Mouse (Mus musculus) c-Kit-positive CD71-negative TER-119-negative erythroid progenitor cells, embryonic 14.5 days (primary cell): ENCODE measurements around the gene Rnase1.
"Not testable (repeated sequence)": the region's sequence is repeated elsewhere in the genome, so short reads cannot be mapped to it uniquely, and the experiment has no call there.

ENCODE experiments used
- DNase-seq: peaks from one replicate; pipeline ENCODE4 v3.0.0-alpha.2; 2013; ENCODE audit warnings: low read depth

The Rnase1 gene

DNA sequence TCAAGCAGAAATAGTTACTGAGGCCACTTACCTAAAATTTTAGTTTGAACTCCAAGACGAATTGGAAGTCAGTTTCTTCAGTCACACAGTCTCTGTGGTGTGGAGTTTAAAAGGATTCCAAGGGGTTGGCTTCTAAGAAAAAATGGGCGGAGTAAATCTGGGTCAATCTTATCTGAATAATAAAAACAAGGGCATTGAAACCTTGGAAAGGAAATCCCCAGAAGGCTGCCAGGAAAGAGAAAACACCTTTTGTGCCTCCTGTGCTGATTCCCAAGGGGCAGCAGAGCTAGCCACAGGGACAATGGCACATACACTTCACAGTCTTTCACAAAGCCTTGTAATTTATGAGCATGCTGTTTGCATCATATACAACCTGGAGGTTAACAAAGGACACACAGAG is at the start of gene Rnase1:
Gene Rnase1 (minus strand): TSS at position 101 of the 400 bp plus-strand sequence.
- DNase-seq = no peak

DNA sequence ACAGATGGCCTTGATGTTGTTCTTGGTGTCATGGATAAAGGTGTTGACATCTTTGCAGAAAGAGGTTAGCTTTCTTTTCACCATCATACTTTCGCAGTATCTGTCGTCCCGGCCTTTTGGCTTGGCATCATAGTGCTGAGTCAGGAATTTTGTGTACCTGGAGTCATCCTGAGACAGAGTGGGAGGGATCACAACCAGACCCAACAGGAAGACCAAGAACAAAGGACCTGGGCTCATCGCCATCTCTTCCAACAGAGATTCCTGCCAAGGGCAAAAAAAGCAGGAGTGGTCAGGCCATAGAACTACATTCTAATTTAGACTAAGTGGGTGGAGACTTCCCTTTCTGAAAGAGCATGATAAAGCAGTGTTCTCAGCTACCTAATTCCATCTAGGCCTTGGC is 49.1 kb upstream of the Rnase1 start:
- no peak for DNase-seq

GRCm38 (mm10) chr14:51181051-51181450 is 34.5 kb upstream of the Rnase1 start:
- not testable (repeated sequence) for DNase-seq

GRCm38 (mm10) chr14:51173843-51174242 is 27.3 kb upstream of the Rnase1 start:
- DNase-seq = no peak

GRCm38 (mm10) chr14:51172947-51173346 is 26.4 kb upstream of the Rnase1 start:
- not testable (repeated sequence) for DNase-seq

DNA sequence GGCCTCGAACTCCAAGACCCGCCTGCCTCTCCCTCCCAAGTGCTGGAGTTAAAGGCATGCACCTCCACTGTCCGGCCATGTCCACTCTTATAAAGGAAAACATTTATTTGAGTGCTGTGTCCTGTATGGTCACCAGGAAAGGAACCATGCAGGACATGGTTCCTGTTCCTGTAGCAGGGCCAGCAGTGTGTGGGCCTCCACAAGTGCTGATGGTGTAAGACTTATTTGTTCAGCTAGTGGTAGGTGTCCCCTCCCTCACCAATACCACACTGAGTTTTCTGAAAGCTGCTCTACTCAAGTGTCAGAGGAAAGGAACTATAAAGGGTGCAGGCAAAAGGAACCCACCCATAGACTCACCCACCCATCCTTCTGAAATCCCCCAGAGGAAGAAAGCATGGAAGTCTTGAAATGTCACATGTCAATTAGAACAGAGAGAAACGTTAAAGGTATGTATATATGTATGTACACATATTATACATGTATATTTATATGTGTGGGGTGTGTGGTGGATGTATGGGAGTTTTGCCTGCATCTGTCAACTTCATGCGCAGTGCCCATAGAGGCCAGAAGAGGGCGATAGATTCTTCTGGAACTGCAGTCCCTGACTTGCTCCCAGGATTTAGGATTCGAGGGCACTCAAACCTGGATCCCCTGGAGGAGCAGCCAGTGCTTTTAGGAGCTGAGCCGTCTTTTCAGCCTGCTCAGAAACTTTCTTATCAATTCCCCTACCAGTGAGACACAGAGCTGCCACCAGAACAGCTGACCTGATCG is 25.7 kb upstream of the Rnase1 start:
- not testable (repeated sequence) for DNase-seq

- no peak for DNase-seq
Observed at GRCm38 (mm10) chr14:51166068-51166467, 19.5 kb upstream of the Rnase1 start.

DNA sequence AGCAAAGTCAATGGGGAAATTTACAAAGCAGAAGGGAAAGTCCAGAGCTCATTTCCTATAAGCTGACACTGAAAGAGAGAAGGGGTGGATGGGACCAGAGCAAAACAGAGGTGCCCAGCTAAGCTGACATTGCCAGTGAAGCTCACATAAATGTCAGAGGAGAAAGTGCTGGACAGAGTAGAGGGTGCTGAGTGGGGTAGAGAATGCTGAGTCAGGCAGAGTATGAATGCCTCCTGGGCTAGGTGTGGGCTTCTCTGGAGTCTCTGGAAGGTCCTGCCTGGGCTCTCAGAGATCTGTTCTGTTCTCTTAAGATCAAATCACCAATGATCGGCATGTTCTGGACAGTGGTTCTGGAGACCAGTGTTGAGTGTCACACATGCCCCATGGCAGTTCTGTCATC is 18.9 kb upstream of the Rnase1 start:
- no peak for DNase-seq

DNA sequence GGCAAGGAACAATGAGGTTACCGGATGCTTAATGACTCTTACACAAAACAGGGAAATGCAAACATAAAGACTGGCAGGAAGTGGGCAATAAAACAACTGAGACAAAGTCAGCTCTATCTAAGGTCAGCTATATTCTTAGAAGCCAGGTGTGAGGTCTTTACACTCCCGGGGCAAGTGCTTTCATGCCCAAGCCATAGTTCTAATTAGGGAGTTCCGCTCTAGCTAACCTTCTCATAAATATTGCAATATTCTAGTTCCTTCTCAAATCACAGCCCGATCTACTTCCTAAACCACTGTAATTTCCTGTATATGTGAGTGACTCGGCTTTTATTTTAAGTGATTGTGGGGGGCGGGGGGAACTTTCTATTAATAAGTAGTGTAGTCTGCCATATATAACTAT is 16.7 kb upstream of the Rnase1 start:
- not testable (repeated sequence) for DNase-seq

GRCm38 (mm10) chr14:51161976-51162375 is 15.4 kb upstream of the Rnase1 start, which contains the start of gene Rnase2b:
Gene Rnase2b (plus strand): TSS chr14:51162260.
- DNase-seq = not testable (repeated sequence)

DNA sequence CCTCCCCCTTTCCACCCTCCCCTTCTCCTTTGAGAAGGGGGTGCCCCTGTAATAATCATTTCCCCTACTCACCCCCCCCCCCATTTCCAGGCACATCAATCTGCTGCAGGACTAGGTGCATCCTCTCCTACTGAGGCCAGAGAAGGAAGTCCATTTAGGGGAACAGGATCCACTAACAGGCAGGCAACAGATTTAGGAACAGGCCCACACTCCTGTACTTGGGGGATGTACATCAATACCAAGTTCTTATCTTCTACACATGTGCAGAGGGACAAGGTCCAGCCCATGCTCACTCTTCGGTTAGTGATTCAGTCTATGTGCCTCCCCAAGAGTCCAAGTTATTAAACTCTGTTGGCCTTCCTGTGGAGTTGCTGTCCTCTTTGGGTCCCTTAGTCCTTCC is 10.5 kb upstream of the Rnase1 start:
- no peak for DNase-seq

GRCm38 (mm10) chr14:51156736-51157068 is 10.1 kb upstream of the Rnase1 start:
- DNase-seq = no peak

- no peak for DNase-seq
Observed at GRCm38 (mm10) chr14:51156056-51156735, 9.6 kb upstream of the Rnase1 start.

GRCm38 (mm10) chr14:51152249-51152870 is 5.8 kb upstream of the Rnase1 start:
- no peak for DNase-seq

GRCm38 (mm10) chr14:51150206-51150831 is 3.7 kb upstream of the Rnase1 start:
- DNase-seq = no peak

DNA sequence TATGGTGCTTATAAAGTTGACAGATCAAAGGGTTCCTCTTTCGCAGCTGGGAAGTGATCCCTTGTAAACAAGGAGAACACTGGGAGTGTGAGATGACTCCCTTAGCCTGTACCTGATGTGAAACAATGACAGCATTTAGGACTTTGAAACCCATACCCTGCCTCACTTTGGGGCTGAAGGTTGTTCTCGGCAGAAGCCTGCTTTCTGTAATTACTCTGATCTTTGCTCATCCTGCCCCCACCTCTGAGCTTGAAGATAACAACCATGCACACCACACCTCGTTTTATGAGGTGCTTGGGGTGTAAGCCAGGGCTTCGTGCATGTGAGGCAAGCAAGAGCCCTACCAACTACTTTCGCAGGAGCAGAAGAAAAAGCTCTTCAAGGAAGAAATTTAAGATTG is 2.6 kb upstream of the Rnase1 start:
- DNase-seq = no peak

GRCm38 (mm10) chr14:51148006-51148405 is 1.4 kb upstream of the Rnase1 start:
- no peak for DNase-seq

DNA sequence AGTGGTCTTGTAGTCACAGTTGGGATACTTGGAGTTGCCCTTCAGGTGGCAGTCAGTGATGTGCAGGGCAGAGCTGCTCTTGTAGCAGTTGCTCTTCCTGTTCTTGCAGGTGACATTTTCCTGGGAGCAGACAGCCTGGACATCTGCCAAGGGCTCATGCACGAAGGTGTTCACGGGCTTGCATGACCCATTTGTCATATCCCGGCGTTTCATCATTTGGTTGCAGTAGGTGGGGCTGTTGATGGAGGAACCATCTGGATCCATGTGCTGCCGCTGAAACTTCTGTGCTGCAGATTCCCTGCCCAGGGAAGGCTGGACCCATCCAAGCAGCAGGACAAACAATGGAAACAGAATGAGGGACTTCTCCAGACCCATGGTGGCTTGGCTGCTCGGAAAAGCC is 1.1 kb downstream of the Rnase1 start:
- DNase-seq = no peak

GRCm38 (mm10) chr14:51144451-51144850 is 2.1 kb downstream of the Rnase1 start:
- no peak for DNase-seq

GRCm38 (mm10) chr14:51143937-51144336 is 2.6 kb downstream of the Rnase1 start:
- DNase-seq = no peak

DNA sequence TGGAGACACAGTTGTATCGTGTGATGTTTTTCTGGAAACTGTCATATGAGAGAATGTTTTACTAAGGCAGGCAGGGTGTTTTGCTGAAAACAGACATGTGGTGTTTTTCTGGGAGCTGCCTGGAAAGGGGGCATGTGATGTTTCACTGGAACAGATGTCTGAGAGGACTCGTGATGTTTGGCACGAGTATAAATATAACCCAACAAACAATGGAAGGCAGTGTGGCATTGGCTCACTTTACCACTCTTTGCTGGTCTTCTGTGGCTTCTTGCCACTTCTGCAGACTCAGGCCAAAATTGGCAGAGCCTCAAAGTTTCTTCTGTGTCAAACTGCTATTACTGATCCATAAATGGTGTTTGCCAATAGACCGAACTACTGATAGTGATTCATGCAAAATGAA is 3.3 kb downstream of the Rnase1 start:
- DNase-seq = no peak

- DNase-seq = no peak
Observed at GRCm38 (mm10) chr14:51142568-51142967, 4.0 kb downstream of the Rnase1 start.

GRCm38 (mm10) chr14:51142119-51142518 is 4.5 kb downstream of the Rnase1 start:
- no peak for DNase-seq
